12 mouse cellular contexts compared by ENCODE assay signal in the genomic region with DNA sequence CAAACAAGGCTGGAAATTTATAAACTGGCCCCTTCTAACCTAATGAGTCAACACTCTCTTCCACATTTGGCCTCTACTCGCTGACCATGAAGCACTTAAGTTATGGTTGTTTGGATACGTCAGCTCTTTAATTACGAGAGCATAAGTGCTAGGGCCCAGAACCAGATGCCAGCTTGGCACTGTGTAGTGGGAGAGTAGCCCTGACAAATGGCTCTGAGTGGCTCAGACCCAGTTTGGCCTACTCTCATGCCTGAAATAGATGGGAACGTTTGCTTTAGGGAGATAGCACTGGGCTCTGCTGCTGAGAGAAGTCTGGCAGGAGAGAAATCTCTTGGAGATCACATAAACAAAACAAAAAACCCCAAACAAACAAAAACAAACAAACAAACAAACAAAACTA.
DNase-seq lines count a peak whose midpoint lies in the region; ATAC-seq lines count a peak whose summit lies in the region.
"Had no signal": no experiment of that assay in that cellular context is flagged by ENCODE, and none has a peak within 500 bp of the region (broad histone marks: within the 10 kb centered on the region; RNA-seq: fewer than 3 reads in every experiment).

No protein-coding gene starts in this region.

- no peak overlapping the region for H3K4me3 ChIP-seq in forebrain, embryonic 16.5 days (replicated peaks; ENCODE audit: low read length)
- no peak overlapping the region for H3K4me3 ChIP-seq in forebrain, embryonic 11.5 days (ENCODE audit: low read depth, low read length)
- no peak overlapping the region for H3K4me3 ChIP-seq in liver, embryonic 11.5 days (ENCODE audit: low read depth, low read length)
- H3K4me3 ChIP-seq: hindbrain, embryonic 10.5 days; kidney, embryonic 15.5 days; limb, embryonic 13.5 days had no signal

- H3K4me1 ChIP-seq in forebrain, embryonic 16.5 days (replicated peaks; ENCODE audit: control insufficient read depth, insufficient read depth, low read length): no peaks in the 10 kb centered on the region
- H3K4me1 ChIP-seq in forebrain, embryonic 11.5 days (replicated peaks; ENCODE audit: control insufficient read depth, insufficient read depth, low read length): no peaks in the 10 kb centered on the region
- no peaks in the 10 kb centered on the region for H3K4me1 ChIP-seq in liver, embryonic 11.5 days (replicated peaks; ENCODE audit: control insufficient read depth, insufficient read depth, low read length)
- H3K4me1 ChIP-seq: hindbrain, embryonic 10.5 days; kidney, embryonic 15.5 days; limb, embryonic 13.5 days had no signal

- peaks cover 25% of the 10 kb centered on the region for H3K36me3 ChIP-seq in forebrain, embryonic 16.5 days (ENCODE audit: control insufficient read depth, insufficient read depth)
- no peaks in the 10 kb centered on the region; the same call in 1 of the 2 replicates for H3K36me3 ChIP-seq in forebrain, embryonic 11.5 days (ENCODE audit: control insufficient read depth, insufficient read depth, low read length)
- H3K36me3 ChIP-seq in liver, embryonic 11.5 days (ENCODE audit: control insufficient read depth, insufficient read depth, low read length): no peaks in the 10 kb centered on the region
- H3K36me3 ChIP-seq: limb, embryonic 13.5 days had no signal

- no peaks in the 10 kb centered on the region for H3K27me3 ChIP-seq in forebrain, embryonic 16.5 days (replicated peaks; ENCODE audit: control insufficient read depth, insufficient read depth, low read length)
- H3K27me3 ChIP-seq in forebrain, embryonic 11.5 days (ENCODE audit: control insufficient read depth, insufficient read depth, low read length): no peaks in the 10 kb centered on the region
- no peaks in the 10 kb centered on the region for H3K27me3 ChIP-seq in liver, embryonic 11.5 days (replicated peaks; ENCODE audit: control insufficient read depth, insufficient read depth, low read length)
- H3K27me3 ChIP-seq: kidney, embryonic 15.5 days; limb, embryonic 13.5 days had no signal

- H3K9ac ChIP-seq in forebrain, embryonic 16.5 days (replicated peaks; ENCODE audit: low read depth, low read length): no peak overlapping the region
- H3K9ac ChIP-seq in forebrain, embryonic 11.5 days (ENCODE audit: low read length): no peak overlapping the region
- no peak overlapping the region for H3K9ac ChIP-seq in liver, embryonic 11.5 days (ENCODE audit: low read depth, low read length)
- H3K9ac ChIP-seq: kidney, embryonic 15.5 days; limb, embryonic 13.5 days had no signal

- 71% methylated on average over 4 of the region's 4 CpGs for WGBS in forebrain, embryonic 16.5 days
- WGBS in forebrain, embryonic 11.5 days: 88% methylated on average over 4 of the region's 4 CpGs
- WGBS in liver, embryonic 11.5 days: 75% methylated on average over 4 of the region's 4 CpGs

- no peak overlapping the region for H3K4me2 ChIP-seq in forebrain, embryonic 16.5 days (ENCODE audit: low read length)
- H3K4me2 ChIP-seq in forebrain, embryonic 11.5 days (ENCODE audit: low read depth, low read length, severe bottlenecking): no peak overlapping the region
- no peak overlapping the region for H3K4me2 ChIP-seq in liver, embryonic 11.5 days
- H3K4me2 ChIP-seq: kidney, embryonic 15.5 days; limb, embryonic 13.5 days had no signal

- no peak overlapping the region for H3K27ac ChIP-seq in forebrain, embryonic 16.5 days (ENCODE audit: low read length)
- no peak overlapping the region for H3K27ac ChIP-seq in forebrain, embryonic 11.5 days (ENCODE audit: low read depth, low read length)
- no peak overlapping the region for H3K27ac ChIP-seq in liver, embryonic 11.5 days (ENCODE audit: low read depth, low read length)
- H3K27ac ChIP-seq: hindbrain, embryonic 10.5 days; kidney, embryonic 15.5 days; limb, embryonic 13.5 days had no signal

- H3K9me3 ChIP-seq in forebrain, embryonic 16.5 days (ENCODE audit: control insufficient read depth, low read length): peaks cover 15% of the 10 kb centered on the region
- H3K9me3 ChIP-seq in forebrain, embryonic 11.5 days (ENCODE audit: control insufficient read depth, low read length): no peaks in the 10 kb centered on the region; the same call in none of the 2 replicates
- no peaks in the 10 kb centered on the region for H3K9me3 ChIP-seq in liver, embryonic 11.5 days (ENCODE audit: control insufficient read depth, low read length)

- 0 out of 2 replicates have a peak, but pooled peaks have one; percentile 43 for ATAC-seq in forebrain, embryonic 16.5 days
- ATAC-seq in forebrain, embryonic 11.5 days (replicated peaks; ENCODE audit: low FRiP score): no peak
- no peak for ATAC-seq in liver, embryonic 11.5 days (replicated peaks; ENCODE audit: low FRiP score)

- DNase-seq in forebrain, embryonic 11.5 days (ENCODE audit: low spot score): no peak
- DNase-seq in lung, postnatal 36 days: peak; percentile 17
- no peak for DNase-seq in lung, postnatal 14 days
- peak; percentile 50 for DNase-seq in cerebellum, postnatal 36 days
- peak; percentile 45 for DNase-seq in layer of hippocampus, adult 9-11 months
- DNase-seq in liver, embryonic 11.5 days (ENCODE audit: low spot score): no peak
- no peak for DNase-seq in thymus, postnatal 10 days (ENCODE audit: low spot score in 2 of 2)
- DNase-seq: B cell, adult 2 months had no signal

Comparison
In these comparisons a context has a peak if more than half of its experiments do, and no peak if none do; other contexts are left out.
1. DNase-seq: peak in lung, postnatal 36 days (single experiment), cerebellum, postnatal 36 days (2 of 2) and layer of hippocampus, adult 9-11 months (single experiment); none in forebrain, embryonic 11.5 days (single experiment), lung, postnatal 14 days (single experiment), liver, embryonic 11.5 days (single experiment) and thymus, postnatal 10 days (0 of 2).